Mouse (Mus musculus) liver, embryonic 18 days (tissue): ENCODE results near the gene Card6. TPM values are rescaled to one million over a fixed set of nuclear protein-coding genes. Genes with fewer than 3 reads are reported as not detected.

Experiments used
- polyA plus RNA-seq: library from polyadenylated mRNA; depleted of rRNA; stranded (reverse); fragments of >200 nt; gene quantifications from 2 replicates; pipeline ENCODE4 v1.2.3, GENCODE M21; 2012; rRNA removed

Card6 gene
- polyA plus RNA-seq = 1.4 and 1.6 TPM in 2 replicates

GRCm38 (mm10) chr15:5107686-5108654 lies at the start of gene Card6:
Gene Card6, minus strand, starts transcription at chr15:5108539.

GRCm38 (mm10) chr15:5143361-5144020 lies 35.2 kb upstream of the Card6 start, which contains the start of gene Prkaa1:
Gene Prkaa1, plus strand, starts transcription at chr15:5143861.

DNA sequence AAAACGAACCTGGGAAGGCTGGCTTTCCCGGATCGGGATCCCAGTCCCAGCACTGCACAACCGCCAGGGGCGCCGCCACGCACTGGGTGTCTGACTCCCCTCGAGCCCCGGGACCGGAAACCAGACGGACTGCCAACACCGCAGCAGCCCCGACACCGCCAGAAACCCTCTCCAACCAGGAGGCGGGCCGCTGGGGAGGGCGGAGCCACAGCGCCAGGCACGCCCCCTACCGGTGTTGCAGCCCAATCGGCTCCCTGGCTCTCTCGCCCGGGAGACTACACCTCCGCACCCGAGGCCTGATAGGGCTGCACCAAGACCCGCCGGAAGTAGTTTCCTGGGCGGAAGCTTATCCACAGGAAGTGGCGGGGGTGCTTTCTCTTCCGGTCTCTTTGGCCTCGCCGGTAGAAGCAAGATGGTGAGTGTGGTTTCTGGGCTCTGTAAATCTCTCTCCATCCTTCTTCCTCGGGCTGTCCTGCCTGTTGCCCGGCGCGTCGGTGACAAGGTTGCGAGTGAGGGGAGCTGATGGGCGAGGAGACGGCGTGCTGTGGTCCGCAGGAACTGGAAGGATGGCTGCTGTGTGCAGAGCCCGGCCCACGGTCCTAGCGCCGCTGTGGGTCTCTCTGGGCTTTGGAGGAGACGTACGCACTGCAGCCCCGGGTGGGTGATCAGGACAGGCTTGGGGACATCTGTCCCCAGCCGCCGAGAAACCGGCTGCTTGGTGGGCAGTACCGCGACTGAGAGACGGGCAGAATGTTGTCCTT lies 8.1 kb upstream of the Card6 start, which contains the start of gene Rpl37:
Gene Rpl37, plus strand, starts transcription at position 376 of the 761 bp plus-strand sequence.

GRCm38 (mm10) chr15:5063635-5064034 lies 44.7 kb downstream of the Card6 start, which contains the start of gene C7:
Gene C7, minus strand, starts transcription at chr15:5063740.

Other genes with a start within 250 kb of the Card6 start
- gene Mroh2b, start 209.8 kb downstream of the Card6 start, polyA plus RNA-seq = not detected in 2 replicates
- 0.02 TPM in 1 of 2 replicates, not detected in the other for gene C7, start 44.8 kb downstream of the Card6 start, polyA plus RNA-seq
- gene Rpl37, start 8.1 kb upstream of the Card6 start, polyA plus RNA-seq = 783 and 823 TPM in 2 replicates
- gene Prkaa1, start 35.3 kb upstream of the Card6 start, polyA plus RNA-seq = 5.6 and 6.3 TPM in 2 replicates
- gene Ttc33, start 77.0 kb upstream of the Card6 start, polyA plus RNA-seq = 8.6 and 9.0 TPM in 2 replicates
- 0.79 and 0.84 TPM in 2 replicates for gene Ptger4, start 135.6 kb upstream of the Card6 start, polyA plus RNA-seq